Mouse (Mus musculus): ENCODE measurements at regions not wholly inside any gene's neighbourhood (a gene's known extent, or its start where the extent isn't known, plus 50 kb on each side); places are given as distances from the start of the nearest gene placed in this dataset.

DNA sequence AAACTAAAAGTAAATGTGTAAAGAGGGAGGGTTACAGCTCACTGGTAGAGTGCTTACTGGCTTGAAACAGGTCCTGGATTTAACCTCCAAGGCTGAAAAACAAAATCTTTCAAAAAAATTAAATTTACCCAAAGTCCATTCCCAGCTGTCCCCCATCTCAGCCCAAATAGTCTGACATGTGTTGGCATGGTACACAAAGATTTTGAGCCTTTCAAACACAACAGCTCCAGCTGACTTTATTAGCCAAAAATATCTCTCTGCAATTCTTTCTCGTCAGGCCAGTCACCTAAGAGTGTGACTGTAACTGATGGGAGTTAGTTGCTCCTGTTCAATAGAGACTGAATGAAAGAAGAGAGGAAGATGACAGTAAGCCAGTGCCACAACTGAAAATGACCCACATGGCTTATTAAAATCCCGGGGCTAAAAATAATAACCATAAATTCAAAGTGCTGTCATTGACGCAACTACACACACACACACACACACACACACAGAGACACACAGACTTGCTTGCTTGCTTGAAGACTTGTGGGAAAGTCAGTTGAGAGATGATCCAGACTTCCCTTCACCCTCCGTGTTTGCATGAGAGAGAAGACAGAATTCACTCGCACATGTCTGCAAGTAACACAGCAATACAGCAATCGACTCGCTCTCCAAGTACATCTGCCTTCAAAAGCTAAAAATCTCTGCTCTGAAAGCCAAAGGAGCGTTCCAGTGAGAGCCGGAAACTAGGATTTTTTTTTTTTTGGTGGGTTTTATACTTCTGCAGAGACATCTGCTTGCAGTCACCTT, 214.1 kb upstream of the Rnd3 start:
- H3K27me3 ChIP-seq, result no peaks in the 10 kb centered on the region
- H3K36me3 ChIP-seq (replicated peaks), result no peaks in the 10 kb centered on the region
- H3K27ac ChIP-seq, result no peak overlapping the region
- H3K9me3 ChIP-seq, result no peaks in the 10 kb centered on the region
- H3K4me3 ChIP-seq (replicated peaks), result no peak overlapping the region
- H3K4me2 ChIP-seq, result no peak overlapping the region
- 88% methylated on average over 9 of the region's 9 CpGs for WGBS
- H3K9ac ChIP-seq, result no peak overlapping the region
- ATAC-seq (ENCODE audit: low FRiP score), result no peak
- H3K4me1 ChIP-seq, result no peaks in the 10 kb centered on the region

- H3K4me3 ChIP-seq (replicated peaks), result no peak overlapping the region
- no peaks in the 10 kb centered on the region for H3K4me1 ChIP-seq
- WGBS, result 82% methylated on average over 7 of the region's 7 CpGs
- no peaks in the 10 kb centered on the region for H3K36me3 ChIP-seq (replicated peaks)
- no peak for ATAC-seq (ENCODE audit: low FRiP score)
- no peak overlapping the region for H3K27ac ChIP-seq
- H3K9ac ChIP-seq, result no peak overlapping the region
- H3K4me2 ChIP-seq, result no peak overlapping the region
- no peaks in the 10 kb centered on the region for H3K27me3 ChIP-seq
- H3K9me3 ChIP-seq, result no peaks in the 10 kb centered on the region
These were observed 206.4 kb upstream of the Rnd3 start for GRCm38 (mm10) chr2:51355281-51355680.

GRCm38 (mm10) chr2:51354800-51355199, 205.9 kb upstream of the Rnd3 start:
- Histone ChIP-seq H3K4me1 (no peaks in the 10 kb centered on the region), H3K36me3 (replicated peaks) (no peaks in the 10 kb centered on the region), H3K9me3 (no peaks in the 10 kb centered on the region), H3K9ac (no peak overlapping the region), H3K4me3 (replicated peaks) (no peak overlapping the region), H3K27ac (no peak overlapping the region), H3K4me2 (no peak overlapping the region), H3K27me3 (no peaks in the 10 kb centered on the region)
- no peak for ATAC-seq (ENCODE audit: low FRiP score)
- WGBS, result 92% methylated on average over 4 of the region's 4 CpGs

- H3K4me1 ChIP-seq, result no peaks in the 10 kb centered on the region
- H3K27me3 ChIP-seq, result no peaks in the 10 kb centered on the region
- no peaks in the 10 kb centered on the region for H3K36me3 ChIP-seq (replicated peaks)
- H3K9me3 ChIP-seq, result no peaks in the 10 kb centered on the region
- 82% methylated on average over 2 of the region's 2 CpGs for WGBS
- no peak for ATAC-seq (ENCODE audit: low FRiP score)
- H3K27ac ChIP-seq, result no peak overlapping the region
- no peak overlapping the region for H3K9ac ChIP-seq
- no peak overlapping the region for H3K4me2 ChIP-seq
- H3K4me3 ChIP-seq (replicated peaks), result no peak overlapping the region
These were observed 200.7 kb upstream of the Rnd3 start for GRCm38 (mm10) chr2:51349614-51350013.

DNA sequence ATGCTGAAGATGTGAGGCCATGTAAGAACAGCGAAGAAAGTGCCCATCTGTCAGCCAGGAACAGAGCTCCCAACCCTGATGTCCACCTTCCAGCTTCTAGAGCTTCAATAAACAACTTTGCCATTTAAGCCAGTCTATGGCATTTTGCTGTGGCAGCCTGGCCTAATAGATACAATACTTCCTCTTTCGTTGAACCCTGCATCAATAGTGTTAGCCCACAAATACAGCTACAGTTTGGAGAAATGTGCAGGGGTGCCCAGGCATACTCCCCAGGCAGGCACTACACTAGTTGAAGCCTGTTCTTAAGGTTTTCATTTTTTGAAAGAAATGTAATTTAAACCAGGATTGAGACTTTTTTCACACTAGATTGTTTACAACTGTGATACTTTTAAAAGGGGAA, 199.9 kb upstream of the Rnd3 start:
- no peak overlapping the region for H3K4me3 ChIP-seq (replicated peaks)
- no peaks in the 10 kb centered on the region for H3K4me1 ChIP-seq
- WGBS, result 87% methylated on average over 2 of the region's 2 CpGs
- H3K9me3 ChIP-seq, result no peaks in the 10 kb centered on the region
- H3K9ac ChIP-seq, result no peak overlapping the region
- no peaks in the 10 kb centered on the region for H3K36me3 ChIP-seq (replicated peaks)
- no peak overlapping the region for H3K27ac ChIP-seq
- no peak overlapping the region for H3K4me2 ChIP-seq
- no peak for ATAC-seq (ENCODE audit: low FRiP score)
- H3K27me3 ChIP-seq, result no peaks in the 10 kb centered on the region

DNA sequence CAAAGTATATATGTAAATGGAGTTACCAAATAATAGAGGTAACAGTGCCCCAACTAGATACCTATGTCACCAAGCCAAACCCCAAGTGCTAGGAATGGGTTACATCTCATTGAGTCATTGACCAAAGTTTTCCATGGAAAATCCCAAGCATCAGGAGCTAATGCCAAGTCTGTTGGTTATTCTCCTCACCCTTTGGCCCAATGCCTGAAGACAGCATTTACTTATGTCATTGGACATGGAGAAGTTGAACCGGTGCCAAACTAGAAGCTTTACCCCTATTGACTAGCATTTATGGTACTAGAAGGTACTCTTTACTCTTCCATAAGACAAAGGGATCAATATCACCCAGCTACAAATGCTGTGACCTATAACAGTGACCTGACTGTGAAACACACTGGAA, 198.2 kb upstream of the Rnd3 start:
- Histone ChIP-seq H3K27me3 (no peaks in the 10 kb centered on the region), H3K36me3 (replicated peaks) (no peaks in the 10 kb centered on the region), H3K4me1 (no peaks in the 10 kb centered on the region), H3K9me3 (no peaks in the 10 kb centered on the region), H3K4me3 (replicated peaks) (no peak overlapping the region), H3K4me2 (no peak overlapping the region), H3K27ac (no peak overlapping the region), H3K9ac (no peak overlapping the region)
- 95% methylated on average over 1 of the region's 1 CpGs for WGBS
- ATAC-seq (ENCODE audit: low FRiP score), result no peak

DNA sequence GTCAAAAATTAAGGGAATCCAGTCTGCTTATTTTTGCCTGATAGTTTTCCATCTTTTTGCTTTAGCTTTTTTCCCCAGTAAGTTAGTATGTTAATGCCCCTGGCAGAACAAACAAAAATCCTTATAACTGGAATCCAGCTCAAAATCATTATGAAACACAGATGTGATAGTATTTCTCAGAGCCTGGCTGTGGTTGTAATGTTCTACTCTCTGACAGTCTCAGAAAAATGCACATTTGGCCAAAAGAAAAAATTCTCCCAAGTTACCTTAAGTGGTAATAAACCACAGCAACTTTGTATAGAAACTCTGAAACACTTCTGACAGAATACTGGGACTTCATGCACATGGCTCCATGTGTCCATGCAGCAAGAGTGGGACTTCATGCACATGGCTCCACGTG, 193.5 kb upstream of the Rnd3 start:
- Histone ChIP-seq H3K36me3 (replicated peaks) (no peaks in the 10 kb centered on the region), H3K9me3 (no peaks in the 10 kb centered on the region), H3K27ac (no peak overlapping the region), H3K27me3 (no peaks in the 10 kb centered on the region), H3K4me2 (no peak overlapping the region), H3K9ac (no peak overlapping the region), H3K4me1 (no peaks in the 10 kb centered on the region), H3K4me3 (replicated peaks) (no peak overlapping the region)
- WGBS, result 70% methylated on average over 1 of the region's 1 CpGs
- ATAC-seq (ENCODE audit: low FRiP score), result no peak

DNA sequence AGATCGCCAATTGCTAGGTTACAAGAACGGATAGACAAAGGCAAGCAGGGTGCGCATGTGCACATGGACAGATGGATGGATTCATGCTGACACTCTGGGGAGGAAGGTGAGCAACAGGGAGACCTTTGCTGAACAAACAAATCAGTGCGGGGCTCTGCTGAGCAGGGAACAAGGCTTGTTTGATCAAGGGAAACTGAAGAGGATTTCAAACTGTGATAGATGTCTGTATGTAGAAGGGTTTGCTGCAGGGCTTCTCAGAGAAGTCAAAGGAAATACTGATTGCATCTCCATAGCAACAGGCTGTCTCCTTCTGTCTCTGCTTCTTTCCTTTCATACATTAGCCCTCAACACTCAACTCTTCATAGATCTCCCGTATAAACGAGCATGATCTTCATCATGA, 185.5 kb upstream of the Rnd3 start:
- Histone ChIP-seq H3K27ac (no peak overlapping the region), H3K4me1 (peaks cover 8% of the 10 kb centered on the region; the same call in 1 of the 2 replicates), H3K4me2 (no peak overlapping the region), H3K9ac (no peak overlapping the region), H3K27me3 (no peaks in the 10 kb centered on the region), H3K4me3 (replicated peaks) (no peak overlapping the region), H3K9me3 (no peaks in the 10 kb centered on the region), H3K36me3 (replicated peaks) (no peaks in the 10 kb centered on the region)
- WGBS, result 64% methylated on average over 6 of the region's 6 CpGs
- no peak for ATAC-seq (ENCODE audit: low FRiP score)

- Histone ChIP-seq H3K9ac (no peak overlapping the region), H3K27ac (no peak overlapping the region), H3K4me2 (no peak overlapping the region), H3K36me3 (replicated peaks) (no peaks in the 10 kb centered on the region), H3K4me1 (peaks cover 8% of the 10 kb centered on the region), H3K27me3 (no peaks in the 10 kb centered on the region), H3K9me3 (no peaks in the 10 kb centered on the region), H3K4me3 (replicated peaks) (no peak overlapping the region)
- ATAC-seq (ENCODE audit: low FRiP score), result no peak
- 13% methylated on average over 8 of the region's 8 CpGs for WGBS
These were observed 178.2 kb upstream of the Rnd3 start for GRCm38 (mm10) chr2:51327081-51327480.

GRCm38 (mm10) chr2:51321676-51322075, 172.8 kb upstream of the Rnd3 start:
- no peak overlapping the region for H3K27ac ChIP-seq
- no peak overlapping the region for H3K4me2 ChIP-seq
- H3K27me3 ChIP-seq, result no peaks in the 10 kb centered on the region
- peaks cover under 1% of the 10 kb centered on the region; the same call in 1 of the 2 replicates for H3K4me1 ChIP-seq
- ATAC-seq (ENCODE audit: low FRiP score), result peak; percentile 68; the same call in 1 of the 2 replicates
- no peak overlapping the region for H3K4me3 ChIP-seq (replicated peaks)
- 47% methylated on average over 5 of the region's 5 CpGs for WGBS
- no peaks in the 10 kb centered on the region; the same call in 1 of the 2 replicates for H3K9me3 ChIP-seq
- H3K36me3 ChIP-seq (replicated peaks), result no peaks in the 10 kb centered on the region
- no peak overlapping the region for H3K9ac ChIP-seq

- Histone ChIP-seq H3K27ac (no peak overlapping the region), H3K36me3 (replicated peaks) (no peaks in the 10 kb centered on the region), H3K9me3 (no peaks in the 10 kb centered on the region; the same call in 1 of the 2 replicates), H3K4me1 (no peaks in the 10 kb centered on the region), H3K4me3 (replicated peaks) (no peak overlapping the region), H3K4me2 (no peak overlapping the region), H3K9ac (no peak overlapping the region), H3K27me3 (no peaks in the 10 kb centered on the region)
- 86% methylated on average over 8 of the region's 8 CpGs for WGBS
- ATAC-seq (ENCODE audit: low FRiP score), result no peak
These were observed 167.5 kb upstream of the Rnd3 start for GRCm38 (mm10) chr2:51316452-51316851.

DNA sequence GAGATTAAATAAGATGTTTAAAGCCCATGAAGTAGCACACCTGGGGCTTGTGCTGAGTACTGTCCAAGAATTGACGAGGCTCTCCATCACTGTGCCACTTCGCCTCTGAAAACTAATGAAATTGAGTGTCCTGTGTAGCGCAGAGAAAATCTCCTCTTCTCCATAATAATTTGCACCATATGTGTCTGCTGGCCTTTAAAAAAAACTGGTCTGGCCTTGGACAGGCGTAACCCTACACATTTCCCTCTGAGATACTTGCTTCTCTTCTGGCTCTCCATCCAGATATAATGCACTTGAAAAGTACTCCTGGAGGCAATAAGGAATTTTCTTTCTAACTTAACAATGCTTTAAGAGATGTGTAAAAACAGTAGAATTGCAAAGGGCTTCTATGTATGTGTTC, 164.5 kb upstream of the Rnd3 start:
- Histone ChIP-seq H3K9me3 (no peaks in the 10 kb centered on the region; the same call in 1 of the 2 replicates), H3K36me3 (replicated peaks) (no peaks in the 10 kb centered on the region), H3K4me3 (replicated peaks) (no peak overlapping the region), H3K4me1 (no peaks in the 10 kb centered on the region), H3K27me3 (no peaks in the 10 kb centered on the region), H3K9ac (no peak overlapping the region), H3K27ac (no peak overlapping the region), H3K4me2 (no peak overlapping the region)
- no peak for ATAC-seq (ENCODE audit: low FRiP score)
- WGBS, result 83% methylated on average over 4 of the region's 4 CpGs

- Histone ChIP-seq H3K9me3 (no peaks in the 10 kb centered on the region), H3K27me3 (no peaks in the 10 kb centered on the region), H3K4me1 (no peaks in the 10 kb centered on the region), H3K4me3 (replicated peaks) (no peak overlapping the region), H3K4me2 (no peak overlapping the region), H3K27ac (no peak overlapping the region), H3K9ac (no peak overlapping the region), H3K36me3 (replicated peaks) (no peaks in the 10 kb centered on the region)
- 89% methylated on average over 1 of the region's 1 CpGs for WGBS
- no peak for ATAC-seq (ENCODE audit: low FRiP score)
These were observed 157.3 kb upstream of the Rnd3 start for GRCm38 (mm10) chr2:51306257-51306656.
